Mouse (Mus musculus): ENCODE results near the gene Pbrm1. TPM values are rescaled to one million over a fixed set of nuclear protein-coding genes. Genes with fewer than 3 reads are reported as not detected.

Gene Pbrm1
- total RNA-seq, 2 experiments from 2014 or later = 97.2 to 101 TPM

DNA sequence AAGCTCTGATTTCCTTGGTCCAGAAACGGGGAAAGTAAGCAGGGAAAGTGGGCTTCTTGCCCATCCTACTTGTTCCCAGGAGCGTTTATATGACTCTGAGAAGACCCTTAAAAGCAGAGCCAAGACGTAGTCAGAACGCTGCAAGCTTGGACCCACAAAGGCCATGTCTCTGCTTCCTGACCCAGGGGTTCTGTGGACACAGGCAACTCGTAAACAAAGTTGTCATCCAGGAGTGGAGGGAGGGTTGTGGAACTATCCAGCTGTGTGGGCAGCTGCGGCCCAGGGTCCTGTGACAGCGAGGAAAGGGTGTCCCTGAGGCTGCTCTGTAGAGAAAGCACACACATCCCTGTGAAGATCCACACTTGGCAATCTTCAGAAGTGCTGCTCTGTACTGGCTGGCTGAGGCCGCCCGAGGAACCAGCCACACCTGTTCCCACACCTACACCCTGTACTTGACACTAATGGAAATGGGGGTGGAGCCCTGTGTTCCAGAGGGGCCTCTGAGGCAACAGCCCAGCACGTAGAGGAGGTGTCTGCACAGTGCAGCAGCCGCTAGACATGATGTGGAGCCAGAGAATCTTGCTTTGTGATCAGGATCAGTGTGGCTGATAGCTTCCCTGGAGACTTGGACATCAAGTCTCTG, 114.2 kb downstream of the Pbrm1 start:
- peak; percentile 10 for DNase-seq

DNA sequence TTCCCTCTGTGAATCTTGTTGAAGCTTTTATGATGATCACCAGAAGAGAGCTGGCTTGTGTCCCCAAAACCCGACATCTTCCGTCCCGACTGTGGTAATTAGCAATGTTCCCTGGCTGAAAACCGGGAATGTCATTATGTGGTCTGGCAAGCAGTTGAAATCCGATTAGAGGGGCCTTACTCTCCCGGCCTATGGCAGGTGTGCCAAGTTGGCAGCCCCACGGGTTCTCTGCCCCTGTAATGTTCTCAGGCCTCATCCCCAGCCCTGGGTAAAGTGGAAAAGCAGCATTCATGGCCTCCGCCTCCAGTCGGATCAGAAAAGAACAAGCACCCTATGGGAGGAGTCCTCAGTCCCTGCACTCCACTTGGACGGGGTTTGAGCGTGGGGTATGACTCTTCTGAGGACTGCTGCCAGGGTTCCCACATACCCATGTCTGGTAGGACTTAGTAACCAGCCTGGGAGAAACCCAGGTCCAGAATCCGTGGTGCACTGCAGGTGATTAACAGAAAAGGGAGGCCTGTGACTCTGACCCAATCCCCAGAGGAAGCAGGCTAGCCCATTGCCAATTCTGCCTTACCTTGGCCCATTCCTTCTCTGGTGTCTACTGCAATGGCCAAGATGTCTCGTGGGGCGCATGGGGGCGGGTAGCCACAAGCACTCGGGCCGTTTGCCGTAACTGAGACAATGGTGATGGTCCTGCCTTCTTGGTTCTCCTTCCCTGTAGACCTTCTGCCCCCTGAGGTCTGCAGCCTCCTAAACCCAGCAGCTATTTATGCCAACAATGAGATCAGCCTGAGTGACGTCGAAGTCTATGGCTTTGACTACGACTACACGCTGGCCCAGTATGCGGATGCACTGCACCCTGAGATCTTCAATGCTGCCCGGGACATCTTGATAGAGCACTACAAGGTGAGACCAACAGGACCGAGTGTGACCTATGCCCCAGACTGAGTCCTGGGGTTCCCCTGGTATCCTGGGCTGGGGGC, 115.4 kb downstream of the Pbrm1 start:
- no peak for DNase-seq

DNA sequence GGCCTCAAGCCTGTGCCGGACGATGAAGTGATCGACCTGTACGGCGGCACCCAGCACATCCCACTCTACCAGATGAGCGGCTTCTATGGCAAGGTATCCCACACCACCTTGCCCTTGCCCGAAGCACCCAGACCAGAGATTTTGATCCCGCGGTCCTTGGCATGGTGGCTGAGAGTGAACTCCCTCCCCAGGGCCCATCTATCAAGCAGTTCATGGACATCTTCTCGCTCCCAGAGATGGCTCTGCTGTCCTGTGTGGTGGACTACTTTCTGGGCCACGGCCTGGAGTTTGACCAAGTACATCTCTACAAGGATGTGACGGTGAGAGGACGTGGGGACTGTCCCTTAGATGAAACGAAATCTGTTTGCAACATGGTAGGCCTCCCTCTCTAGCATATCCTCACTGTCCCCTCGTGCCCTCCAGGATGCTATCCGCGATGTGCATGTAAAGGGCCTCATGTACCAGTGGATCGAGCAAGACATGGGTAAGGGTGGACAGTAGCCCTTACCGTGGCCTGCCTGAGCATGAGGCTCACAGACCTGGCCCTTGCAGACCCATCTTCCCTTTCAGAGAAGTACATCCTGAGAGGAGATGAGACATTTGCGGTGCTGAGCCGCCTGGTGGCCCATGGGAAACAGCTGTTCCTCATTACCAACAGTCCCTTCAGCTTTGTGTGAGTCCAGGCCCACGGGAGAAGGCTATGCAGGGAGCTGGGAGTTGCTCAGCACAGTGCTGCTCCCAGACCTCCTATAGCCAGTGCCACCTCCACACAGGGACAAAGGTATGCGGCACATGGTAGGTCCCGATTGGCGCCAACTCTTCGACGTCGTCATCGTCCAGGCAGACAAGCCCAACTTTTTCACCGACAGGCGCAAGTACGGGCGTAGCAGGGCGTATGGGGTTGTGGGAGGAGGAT, 116.8 kb downstream of the Pbrm1 start:
- no peak for DNase-seq

DNA sequence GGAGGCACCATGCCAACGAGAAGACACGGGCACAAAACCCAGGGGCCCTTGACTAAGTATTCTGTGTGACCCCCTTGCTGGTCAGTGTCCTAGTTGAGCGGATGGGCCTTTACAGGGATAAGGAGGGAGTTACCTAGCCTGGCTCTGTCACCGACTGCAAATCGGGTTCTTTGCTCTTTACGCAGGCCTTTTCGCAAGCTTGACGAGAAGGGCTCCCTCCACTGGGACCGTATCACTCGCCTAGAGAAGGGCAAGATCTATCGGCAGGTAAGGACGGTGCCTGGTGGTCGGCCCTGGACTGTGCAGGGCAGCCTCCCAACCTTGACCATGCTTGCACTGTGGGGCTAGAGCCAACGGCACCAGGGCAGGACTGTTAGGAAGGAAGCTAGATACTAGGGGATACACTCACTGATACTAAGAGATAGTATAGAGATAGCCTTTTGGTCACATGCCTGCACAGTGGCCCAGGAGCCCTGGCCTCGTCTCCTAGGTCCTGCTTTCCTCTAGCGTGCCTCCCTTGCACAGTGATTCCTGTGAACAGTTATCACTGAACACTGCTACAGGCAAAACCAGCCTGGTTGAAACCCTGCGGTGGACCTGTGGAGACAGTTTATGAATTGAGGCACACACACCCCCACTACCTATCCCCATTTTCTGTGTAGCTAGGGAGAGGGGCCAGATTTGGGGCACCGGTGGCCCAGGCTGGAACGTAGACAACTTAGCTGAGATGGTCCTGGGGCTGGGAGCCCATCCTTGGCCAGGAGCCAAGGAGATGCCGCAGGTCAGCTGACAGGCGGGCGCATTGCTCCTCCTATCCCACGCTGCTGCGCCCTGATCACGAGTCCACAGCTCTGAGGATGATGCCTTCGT, 117.7 kb downstream of the Pbrm1 start:
- no peak for DNase-seq

DNA sequence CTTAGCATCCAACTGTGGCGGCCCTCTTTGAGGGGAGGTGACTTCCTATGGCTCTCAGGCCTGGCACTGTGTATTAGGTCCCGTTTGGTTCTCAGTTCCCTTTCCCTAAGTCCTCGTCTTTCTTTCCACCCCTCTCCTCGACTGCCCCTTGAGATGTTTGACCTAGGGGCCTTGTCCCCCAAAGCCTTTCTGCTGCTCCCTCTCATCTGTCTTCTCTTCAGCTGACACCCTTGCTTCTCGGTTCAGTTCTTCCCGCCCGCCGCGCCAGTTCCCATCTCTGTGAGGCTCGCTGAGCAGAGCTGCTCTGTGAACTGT, 118.3 kb downstream of the Pbrm1 start:
- DNase-seq = no peak

DNA sequence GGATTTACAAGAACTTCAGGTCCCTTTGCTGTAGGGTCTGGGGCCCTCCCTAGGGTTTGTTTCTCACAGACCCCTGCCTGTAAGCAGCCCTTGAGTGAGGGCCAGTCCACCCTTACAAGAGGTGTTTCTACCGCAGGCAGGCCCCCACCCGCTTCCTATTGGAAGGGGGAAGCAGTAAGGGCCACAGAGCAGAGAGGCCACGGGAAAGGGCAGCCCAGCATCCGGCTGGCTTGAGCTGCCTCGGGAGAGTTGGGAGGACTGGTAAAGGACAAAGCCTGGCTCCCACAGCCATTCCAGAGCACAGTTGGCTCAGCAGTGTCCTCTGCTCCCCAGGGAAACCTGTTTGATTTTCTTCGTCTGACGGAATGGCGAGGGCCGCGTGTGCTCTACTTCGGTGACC, 118.9 kb downstream of the Pbrm1 start:
- DNase-seq = no peak

DNA sequence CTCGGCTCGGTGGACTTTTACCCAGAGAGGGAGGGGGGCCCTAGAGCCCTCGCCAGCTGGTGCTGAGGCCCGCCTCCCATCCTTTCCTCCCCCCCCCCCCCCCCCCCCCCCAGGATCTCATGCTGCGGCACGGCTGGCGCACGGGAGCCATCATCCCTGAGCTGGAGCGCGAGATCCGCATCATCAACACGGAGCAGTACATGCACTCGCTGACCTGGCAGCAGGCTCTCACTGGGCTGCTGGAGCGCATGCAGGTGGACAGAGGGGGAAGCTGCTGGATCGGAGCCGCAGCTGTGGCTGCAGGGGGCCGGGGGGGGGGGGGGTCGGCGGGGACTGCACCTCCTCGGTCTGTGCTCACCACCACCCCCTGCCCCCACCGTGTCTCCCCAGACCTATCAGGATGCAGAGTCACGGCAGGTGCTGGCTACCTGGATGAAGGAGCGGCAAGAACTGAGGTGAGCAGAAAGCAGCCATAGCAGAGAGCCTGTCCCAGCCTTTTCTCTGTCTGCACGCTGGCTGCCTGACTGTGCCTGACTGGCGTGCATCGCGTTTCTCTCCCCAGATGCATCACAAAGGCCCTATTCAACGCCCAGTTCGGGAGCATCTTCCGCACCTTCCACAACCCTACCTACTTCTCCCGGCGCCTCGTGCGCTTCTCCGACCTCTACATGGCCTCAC, 119.4 kb downstream of the Pbrm1 start:
- DNase-seq = no peak

DNA sequence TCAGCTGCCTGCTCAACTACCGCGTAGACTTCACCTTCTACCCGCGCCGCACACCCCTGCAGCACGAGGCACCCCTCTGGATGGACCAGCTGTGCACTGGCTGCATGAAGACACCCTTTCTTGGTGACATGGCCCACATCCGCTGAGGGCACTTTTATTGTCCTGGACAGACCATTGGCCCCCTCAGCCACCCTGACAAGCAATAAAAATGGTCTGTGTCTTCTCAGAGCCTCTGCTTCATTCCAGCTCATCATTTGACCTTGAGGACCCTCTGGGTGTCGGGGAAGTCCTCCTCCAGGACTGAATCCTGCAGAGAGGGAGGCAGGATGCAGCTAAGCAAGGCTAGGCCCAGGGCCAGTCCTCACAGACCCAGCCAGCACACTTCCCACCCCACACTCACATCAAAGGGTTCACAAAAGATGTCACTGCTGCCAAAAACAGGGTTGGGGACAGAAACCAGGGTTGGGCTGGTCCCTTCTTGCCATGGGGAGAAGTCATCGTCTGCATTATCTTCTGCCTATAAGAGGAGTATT, 120.0 kb downstream of the Pbrm1 start:
- no peak for DNase-seq

DNA sequence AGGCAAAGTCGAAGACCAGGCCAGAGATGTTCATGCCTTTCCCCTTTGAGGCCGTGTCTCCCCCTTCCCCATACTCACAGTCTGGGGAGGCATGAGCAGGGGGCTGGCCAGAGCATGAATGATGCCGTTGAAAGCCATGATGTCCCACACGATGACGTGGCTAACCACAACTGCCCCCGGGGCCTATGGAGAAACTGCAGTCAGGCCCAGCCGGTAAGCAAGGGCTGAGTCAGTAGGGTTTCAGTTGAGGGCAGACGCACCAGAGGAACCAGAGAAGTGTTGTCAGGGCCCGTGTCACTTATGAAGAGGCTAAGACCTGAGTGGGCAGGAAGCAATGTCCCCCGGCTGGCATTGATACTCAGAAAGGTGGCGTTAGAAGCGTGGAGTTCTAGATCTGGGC, 120.7 kb downstream of the Pbrm1 start:
- no peak for DNase-seq

DNA sequence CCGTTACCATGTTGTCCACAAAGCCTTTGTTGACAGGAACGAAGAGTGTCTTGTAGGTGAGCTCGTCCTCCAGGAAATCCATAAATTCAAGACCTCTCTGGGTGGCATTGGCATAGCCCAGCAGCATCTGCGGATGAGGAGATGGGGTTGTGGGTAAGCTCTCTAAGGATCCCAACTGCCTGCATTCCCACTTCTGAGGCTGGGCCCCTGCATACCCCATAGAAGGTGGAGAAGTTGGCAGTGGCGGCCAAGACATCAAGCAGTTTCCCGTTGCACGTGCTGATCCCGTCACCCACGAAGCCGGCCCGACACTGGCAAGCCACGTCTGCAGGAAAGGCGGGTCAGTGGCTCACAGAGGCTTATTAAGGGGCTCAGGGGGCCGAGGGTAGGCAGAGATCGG, 121.2 kb downstream of the Pbrm1 start:
- no peak for DNase-seq

DNA sequence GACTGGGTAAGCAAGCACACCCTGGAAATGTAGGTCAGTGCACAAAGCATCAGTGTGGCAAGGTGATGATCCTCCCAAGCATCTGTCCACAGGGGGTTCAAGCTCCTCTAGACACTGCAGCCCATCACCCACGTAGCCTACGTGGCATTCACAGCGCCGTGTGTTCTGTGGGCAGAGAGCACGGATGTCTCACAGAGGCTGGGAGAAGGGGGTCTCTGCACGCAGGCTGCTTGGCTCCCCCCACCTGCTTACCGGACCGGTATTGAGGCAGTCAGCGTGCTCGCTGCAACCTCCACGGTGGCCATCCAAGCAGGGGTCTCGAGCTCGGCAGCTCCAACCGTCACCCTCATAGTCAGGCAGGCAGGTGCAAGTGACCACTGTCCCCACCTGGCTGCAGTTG, 122.1 kb downstream of the Pbrm1 start:
- DNase-seq = no peak

DNA sequence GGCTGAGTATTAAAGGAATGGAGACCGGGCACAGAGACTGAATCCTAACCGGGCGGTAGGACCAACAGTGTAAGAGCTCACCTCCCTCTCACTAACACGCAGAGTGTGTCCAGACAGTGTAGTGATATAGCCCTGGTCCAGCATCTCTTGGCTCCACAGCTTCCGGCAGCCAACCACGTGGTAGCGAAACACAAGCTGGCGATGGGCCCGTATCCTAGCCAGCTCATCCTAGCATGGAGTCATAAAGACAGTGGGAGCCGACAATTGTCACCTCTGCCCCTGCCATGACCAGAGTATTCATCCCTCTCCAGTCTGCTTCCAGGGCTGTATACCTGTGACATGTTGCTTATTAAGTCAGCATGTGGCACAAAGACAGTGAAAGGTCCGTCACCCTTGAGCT, 126.8 kb downstream of the Pbrm1 start:
- DNase-seq = no peak

DNA sequence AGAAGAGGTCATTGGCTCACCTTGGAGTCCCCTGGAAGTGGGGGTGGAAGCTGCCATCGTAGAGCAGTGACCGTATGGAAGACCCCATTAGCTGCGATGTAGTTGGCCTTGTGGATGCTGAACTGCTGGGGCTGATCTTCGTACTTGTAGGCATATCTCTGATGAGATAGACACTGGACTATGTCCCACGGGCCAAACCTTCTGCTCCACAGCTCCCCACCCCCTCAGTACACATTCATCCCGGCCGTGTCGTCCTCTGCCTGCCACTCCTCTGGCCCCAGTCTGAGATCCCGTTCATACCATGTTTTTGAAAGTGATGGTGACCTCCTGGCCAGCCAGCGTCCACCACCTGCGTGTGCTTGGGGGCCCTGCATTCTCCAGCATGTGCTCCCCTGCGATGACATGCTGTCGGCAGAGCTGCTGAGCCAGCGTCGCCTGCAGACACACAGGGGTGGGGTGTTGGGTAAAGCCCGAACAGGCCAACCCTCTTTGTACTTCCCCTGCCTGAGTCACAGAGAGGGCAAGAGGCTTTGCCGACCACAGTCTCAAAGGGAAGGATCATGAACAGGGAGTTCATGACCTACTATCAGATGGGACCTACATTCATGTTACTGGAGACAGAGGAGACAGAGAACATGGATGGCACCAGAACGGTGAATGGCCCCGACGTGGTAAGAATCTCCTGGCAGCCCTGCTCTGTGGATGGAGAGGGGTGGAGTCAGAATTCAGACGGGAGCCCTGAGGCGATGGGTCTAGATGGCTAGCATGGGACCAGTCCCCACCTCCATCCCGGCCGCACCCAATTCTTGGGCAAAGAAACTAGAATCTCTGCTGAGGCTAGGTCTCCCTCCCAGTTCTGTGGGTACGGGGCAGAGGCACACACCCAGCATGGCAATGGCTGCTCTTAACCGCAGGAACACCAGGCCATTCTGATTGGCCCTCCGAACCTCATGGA, 141.5 kb downstream of the Pbrm1 start:
- no peak for DNase-seq

DNA sequence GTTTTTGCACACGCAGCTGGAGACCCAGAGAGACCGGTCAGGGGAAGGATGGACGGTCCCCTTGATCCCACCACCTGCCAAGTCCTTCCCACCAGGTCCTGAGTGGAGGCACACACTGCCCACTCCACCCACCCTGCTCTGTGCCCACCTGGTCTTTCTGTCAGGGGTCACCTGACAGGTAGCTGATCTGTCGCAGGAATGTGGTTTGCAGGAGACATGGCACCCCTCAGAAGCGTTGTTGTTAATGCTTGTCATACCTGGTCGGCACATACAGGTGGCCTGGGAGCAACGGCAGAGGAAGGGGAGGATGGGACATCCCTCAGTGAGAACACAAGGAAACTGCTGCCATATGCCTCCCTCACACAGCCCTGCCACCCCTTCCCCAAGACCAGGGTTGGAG, 142.3 kb downstream of the Pbrm1 start:
- no peak for DNase-seq

DNA sequence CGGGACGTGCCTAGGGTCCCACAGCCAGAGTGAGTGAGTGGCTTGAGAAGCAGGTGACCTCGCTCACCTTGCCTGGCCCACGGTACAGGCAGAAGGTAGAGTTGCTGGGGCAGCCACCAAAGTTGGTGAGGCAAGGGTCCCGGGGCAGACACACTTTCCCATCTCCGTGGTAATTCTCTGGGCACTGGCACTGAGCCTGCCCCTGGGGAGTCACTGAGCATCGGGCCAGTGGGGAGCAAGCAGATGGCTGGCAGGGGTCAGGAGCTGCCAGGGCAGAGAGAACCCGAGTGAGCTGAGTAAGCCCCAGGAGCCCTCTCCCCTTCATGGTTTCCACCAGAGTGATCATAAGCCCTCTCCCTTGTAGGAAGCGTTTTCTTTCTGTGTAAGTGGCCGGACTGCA, 142.7 kb downstream of the Pbrm1 start:
- no peak for DNase-seq

DNA sequence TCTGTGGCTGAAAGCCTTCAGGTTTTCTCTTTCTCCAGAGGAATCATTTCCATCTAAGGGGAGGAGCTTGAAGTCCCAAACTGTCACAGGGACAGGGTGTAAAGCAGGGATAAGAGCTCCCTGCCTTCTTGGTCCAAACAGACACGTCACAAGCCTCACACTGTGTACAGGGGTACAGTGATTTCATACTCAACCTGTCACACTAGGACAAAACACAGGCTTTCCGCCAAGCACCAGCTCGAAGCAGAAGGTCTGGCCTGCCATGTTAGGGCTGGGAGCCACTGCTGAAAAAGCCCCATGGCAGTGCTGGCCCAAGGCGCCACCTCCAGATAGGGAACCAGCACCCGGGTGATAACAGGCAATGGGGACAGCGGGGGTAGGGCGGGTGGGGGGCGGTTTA, 145.1 kb downstream of the Pbrm1 start:
- peak; percentile 43 for DNase-seq

DNA sequence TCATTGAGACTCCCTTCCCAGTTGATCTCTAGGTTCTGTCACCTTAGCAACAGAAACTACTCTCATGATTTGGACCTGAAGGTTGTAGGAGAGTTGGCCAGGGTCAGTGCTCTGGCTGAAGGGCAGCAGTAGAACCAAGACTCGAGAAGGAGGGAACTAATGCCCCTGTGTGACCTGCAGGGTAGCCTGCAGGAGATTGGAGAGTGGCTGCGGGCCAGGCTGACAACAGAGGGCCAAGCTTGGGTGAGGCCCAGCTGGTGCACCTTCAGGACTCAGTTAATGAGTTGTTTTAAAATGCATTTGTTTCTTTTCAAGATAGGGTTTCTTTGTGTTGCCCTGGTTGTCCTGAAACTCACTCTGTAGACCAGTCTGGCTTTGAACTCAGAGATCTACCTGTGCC, 146.1 kb downstream of the Pbrm1 start:
- peak; percentile 61 for DNase-seq

DNA sequence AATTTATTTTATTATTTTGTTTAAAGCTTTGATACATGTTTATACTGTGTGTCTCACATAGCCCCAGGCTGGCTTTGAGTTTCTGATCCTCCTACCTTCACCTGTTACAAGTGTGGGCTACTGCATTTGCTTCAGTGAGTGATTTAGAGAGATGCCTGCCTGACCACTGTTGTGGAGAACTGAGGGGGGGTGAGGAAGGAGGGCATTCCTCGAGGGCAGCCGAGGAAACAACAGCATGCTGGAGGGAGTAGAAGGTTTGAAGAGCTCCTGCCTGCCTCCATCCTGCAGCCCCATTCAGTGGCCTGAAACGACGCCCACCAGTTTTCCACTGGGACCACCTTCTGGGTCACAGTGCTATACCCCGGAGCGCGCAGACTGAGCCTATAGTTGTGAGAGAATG, 146.5 kb downstream of the Pbrm1 start:
- DNase-seq = no peak

DNA sequence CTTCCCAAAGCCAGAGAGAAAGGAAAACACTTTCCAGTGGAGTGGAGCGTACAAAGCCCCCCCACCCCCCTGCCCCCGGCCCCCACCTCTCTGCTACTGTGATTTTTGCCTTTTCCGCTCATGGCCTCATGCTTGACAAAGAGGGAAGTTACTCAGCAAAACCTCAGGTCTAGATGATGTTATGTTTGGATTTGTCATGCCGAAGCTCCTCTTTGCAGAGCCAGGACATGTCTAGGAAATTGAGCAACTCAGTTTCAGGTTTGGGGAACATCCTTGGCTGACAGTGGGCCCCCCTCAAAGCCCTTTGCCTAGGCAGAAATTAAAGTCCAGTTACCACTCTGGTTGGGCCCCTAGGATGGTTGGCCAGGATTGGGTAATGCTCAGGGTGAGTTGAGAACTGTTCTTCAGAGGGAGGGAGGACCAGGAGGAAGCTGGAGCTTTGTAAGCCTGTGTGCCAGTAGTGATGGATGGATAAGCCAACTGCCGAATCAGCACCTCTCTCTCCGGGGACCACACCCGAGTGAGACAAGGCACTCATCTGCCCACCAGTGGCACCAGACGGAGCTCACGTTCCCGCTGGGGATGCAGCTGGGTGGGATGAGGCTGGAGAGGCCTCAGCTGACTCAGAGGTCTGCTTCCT, 147.2 kb downstream of the Pbrm1 start:
- DNase-seq = peak; percentile 34

All from heart, postnatal 4 days (tissue).